Mouse (Mus musculus) bone marrow, adult 2 months (tissue): ENCODE data around the gene Cdc42ep1. TPM values are rescaled to one million over a fixed set of nuclear protein-coding genes. Genes with fewer than 3 reads are reported as not detected.
A peak's percentile ranks its signal among the peaks of the same experiment; 100 is the strongest.

ENCODE experiments used
- H3K27ac ChIP-seq: fragments of 200-500 bp; 2 replicates; pipeline ENCODE4 v1.5.1; 2012; ENCODE audit warnings: low read depth, mild to moderate bottlenecking, control low read depth, inconsistent platforms, low read length; ENCODE audit not compliant: control insufficient read depth, poor library complexity, insufficient read depth
- H3K4me1 ChIP-seq: fragments of 200-500 bp; 2 replicates; pipeline ENCODE4 v1.6.1; 2011; ENCODE audit warnings: low read length; ENCODE audit not compliant: control insufficient read depth, insufficient read depth
- H3K4me3 ChIP-seq: fragments of 200-500 bp; replicated peaks from 2 replicates; pipeline ENCODE3; 2011; ENCODE audit warnings: mild to moderate bottlenecking, low read depth, low read length, control low read depth; ENCODE audit not compliant: control insufficient read depth
- CTCF ChIP-seq: fragments of 200-500 bp; IDR thresholded peaks from 2 replicates; pipeline ENCODE4 v1.5.1; 2011; ENCODE audit warnings: low read length, control low read depth; ENCODE audit not compliant: control insufficient read depth, insufficient read depth
- POLR2A ChIP-seq: fragments of 200-500 bp; IDR thresholded peaks from 2 replicates; pipeline ENCODE4 v1.6.1; 2011; ENCODE audit warnings: low read depth, mild to moderate bottlenecking, control low read depth, low read length, borderline replicate concordance; ENCODE audit not compliant: control insufficient read depth
- WGBS: fragments of 180-500 bp; shearing (Covaris S2); methylation state at CpG from one replicate; pipeline ENCODE4 v1.1.7; 2018; 5-methylcytosine and 5-hydroxymethylcytosine counted together
- polyA plus RNA-seq: library from polyadenylated mRNA; stranded (reverse); fragments of >200 nt; gene quantifications from 2 replicates; pipeline ENCODE4 v1.2.4, GENCODE M21; 2011; ENCODE audit warnings: low replicate concordance; ENCODE audit not compliant: missing spikeins, insufficient read depth, insufficient read length

The Cdc42ep1 gene
- polyA plus RNA-seq, 1 experiment = 9.4 TPM

GRCm38 (mm10) chr15:78862280-78862679 is 19.9 kb downstream of the Cdc42ep1 start:
- TF ChIP-seq POLR2A (no peak), CTCF (no peak)
- no peak overlapping the region for H3K4me3 ChIP-seq
- 39% methylated on average over 5 of the region's 5 CpGs for WGBS
- H3K27ac ChIP-seq = 0 out of 2 replicates have a peak overlapping the region, but pooled peaks have one; percentile 10
- H3K4me1 ChIP-seq = no peaks in the 10 kb centered on the region; the same call in 1 of the 2 replicates

- H3K4me3 ChIP-seq = no peak overlapping the region
These were observed 20.7 kb downstream of the Cdc42ep1 start for GRCm38 (mm10) chr15:78863154-78863553.

GRCm38 (mm10) chr15:78863852-78864253 is 21.4 kb downstream of the Cdc42ep1 start:
- Histone ChIP-seq H3K4me3 (peak overlapping the region; percentile 35), H3K27ac (peak overlapping the region; percentile 72), H3K4me1 (no peaks in the 10 kb centered on the region; the same call in 1 of the 2 replicates)
- WGBS = 28% methylated on average over 13 of the region's 13 CpGs
- no peak for TF ChIP-seq POLR2A
- no peak for TF ChIP-seq CTCF

More at GRCm38 (mm10) chr15:78863154-78863553, 20.7 kb downstream of the Cdc42ep1 start:
- 50% methylated on average over 2 of the region's 2 CpGs for WGBS
- no peaks in the 10 kb centered on the region; the same call in 1 of the 2 replicates for H3K4me1 ChIP-seq
- H3K27ac ChIP-seq = no peak overlapping the region
- TF ChIP-seq CTCF (no peak), POLR2A (no peak)

- Histone ChIP-seq H3K4me1 (no peaks in the 10 kb centered on the region; the same call in 1 of the 2 replicates), H3K4me3 (no peak overlapping the region), H3K27ac (no peak overlapping the region)
- TF ChIP-seq POLR2A = no peak
- no peak for TF ChIP-seq CTCF
- WGBS = 77% methylated on average over 9 of the region's 9 CpGs
These were observed 26.0 kb downstream of the Cdc42ep1 start for GRCm38 (mm10) chr15:78868398-78868797.

GRCm38 (mm10) chr15:78868826-78869233 is 26.4 kb downstream of the Cdc42ep1 start:
- no peak overlapping the region for H3K27ac ChIP-seq
- TF ChIP-seq CTCF (no peak), POLR2A (no peak)

GRCm38 (mm10) chr15:78869775-78870174 is 27.4 kb downstream of the Cdc42ep1 start:
- H3K27ac ChIP-seq = no peak overlapping the region
- WGBS = 6% methylated on average over 6 of the region's 6 CpGs
- no peaks in the 10 kb centered on the region for H3K4me1 ChIP-seq
- H3K4me3 ChIP-seq = no peak overlapping the region
- TF ChIP-seq CTCF (peak; percentile 37), POLR2A (no peak)

More at GRCm38 (mm10) chr15:78868826-78869233, 26.4 kb downstream of the Cdc42ep1 start:
- Histone ChIP-seq H3K4me1 (no peaks in the 10 kb centered on the region; the same call in 1 of the 2 replicates), H3K4me3 (no peak overlapping the region)
- WGBS = 87% methylated on average over 7 of the region's 7 CpGs

GRCm38 (mm10) chr15:78872021-78872608 is 29.7 kb downstream of the Cdc42ep1 start:
- no peak overlapping the region for H3K27ac ChIP-seq
- TF ChIP-seq POLR2A (no peak), CTCF (no peak)
- 46% methylated on average over 5 of the region's 5 CpGs for WGBS
- H3K4me1 ChIP-seq = no peaks in the 10 kb centered on the region; the same call in 1 of the 2 replicates
- H3K4me3 ChIP-seq = no peak overlapping the region

- no peak overlapping the region for H3K4me3 ChIP-seq
- no peaks in the 10 kb centered on the region; the same call in 1 of the 2 replicates for H3K4me1 ChIP-seq
- 75% methylated on average over 13 of the region's 13 CpGs for WGBS
- TF ChIP-seq POLR2A (no peak), CTCF (no peak)
- H3K27ac ChIP-seq = no peak overlapping the region
These were observed 31.5 kb downstream of the Cdc42ep1 start for GRCm38 (mm10) chr15:78873803-78874435.

- TF ChIP-seq CTCF = no peak
- no peak for TF ChIP-seq POLR2A
- Histone ChIP-seq H3K4me1 (no peaks in the 10 kb centered on the region; the same call in 1 of the 2 replicates), H3K27ac (no peak overlapping the region), H3K4me3 (no peak overlapping the region)
- WGBS = 86% methylated on average over 8 of the region's 8 CpGs
These were observed 32.6 kb downstream of the Cdc42ep1 start for GRCm38 (mm10) chr15:78874989-78875388.
